Mouse (Mus musculus): ENCODE results near the gene Lime1.

Gene Lime1

GRCm38 (mm10) chr2:181379778-181380177 lies at the start of gene Lime1:
Gene Lime1, plus strand, starts transcription at chr2:181380078.
- in situ Hi-C loops (cut with MboI, MseI): no loop called here

- in situ Hi-C loops (cut with MboI, MseI): no loop called here
Measured at GRCm38 (mm10) chr2:181332542-181332941, 47.3 kb upstream of the Lime1 start.

GRCm38 (mm10) chr2:181334023-181334422 lies 45.9 kb upstream of the Lime1 start:
- in situ Hi-C loops (cut with MboI, MseI): no loop called here

- in situ Hi-C loops (cut with MboI, MseI): no loop called here
Measured at GRCm38 (mm10) chr2:181340426-181340825, 39.5 kb upstream of the Lime1 start.

- in situ Hi-C loops (cut with MboI, MseI): no loop called here
Measured at GRCm38 (mm10) chr2:181342766-181343165, 37.1 kb upstream of the Lime1 start.

- in situ Hi-C loops (cut with MboI, MseI): no loop called here
Measured at GRCm38 (mm10) chr2:181356780-181357179, 23.1 kb upstream of the Lime1 start.

GRCm38 (mm10) chr2:181363946-181364345 lies 15.9 kb upstream of the Lime1 start:
- in situ Hi-C loops (cut with MboI, MseI): loop anchor here (5.0 kb wide), 1 partner anchor 37 kb away; no protein-coding TSS in a partner anchor

- in situ Hi-C loops (cut with MboI, MseI): loop anchor here (5.0 kb wide), 1 partner anchor 37 kb away; no protein-coding TSS in a partner anchor
Measured at GRCm38 (mm10) chr2:181364487-181364859, 15.4 kb upstream of the Lime1 start.

- in situ Hi-C loops (cut with MboI, MseI): loop anchor here (5.0 kb wide), 1 partner anchor 38 kb away; no protein-coding TSS in a partner anchor
Measured at GRCm38 (mm10) chr2:181364860-181365596, 14.8 kb upstream of the Lime1 start, which contains the start of the genes Zgpat and Arfrp1. Gene Zgpat, plus strand, starts transcription at chr2:181364928. Gene Arfrp1, minus strand, starts transcription at chr2:181365404.

- in situ Hi-C loops (cut with MboI, MseI): no loop called here
Measured at GRCm38 (mm10) chr2:181365655-181366075, 14.2 kb upstream of the Lime1 start.

- in situ Hi-C loops (cut with MboI, MseI): no loop called here
Measured at GRCm38 (mm10) chr2:181370001-181370400, 9.9 kb upstream of the Lime1 start.

GRCm38 (mm10) chr2:181375787-181376186 lies 4.1 kb upstream of the Lime1 start:
- in situ Hi-C loops (cut with MboI, MseI): no loop called here

GRCm38 (mm10) chr2:181377230-181377629 lies 2.6 kb upstream of the Lime1 start:
- in situ Hi-C loops (cut with MboI, MseI): no loop called here

- in situ Hi-C loops (cut with MboI, MseI): no loop called here
Measured at GRCm38 (mm10) chr2:181378701-181379100, 1.2 kb upstream of the Lime1 start.

- in situ Hi-C loops (cut with MboI, MseI): no loop called here
Measured at GRCm38 (mm10) chr2:181380251-181380650, 373 bp downstream of the Lime1 start.

GRCm38 (mm10) chr2:181381107-181381506 lies 1.2 kb downstream of the Lime1 start:
- in situ Hi-C loops (cut with MboI, MseI): no loop called here

GRCm38 (mm10) chr2:181381631-181382306 lies 1.9 kb downstream of the Lime1 start:
- in situ Hi-C loops (cut with MboI, MseI): no loop called here

- in situ Hi-C loops (cut with MboI, MseI): no loop called here
Measured at GRCm38 (mm10) chr2:181384463-181384862, 4.6 kb downstream of the Lime1 start.

- in situ Hi-C loops (cut with MboI, MseI): no loop called here
Measured at GRCm38 (mm10) chr2:181384919-181385391, 5.1 kb downstream of the Lime1 start.

- in situ Hi-C loops (cut with MboI, MseI): no loop called here
Measured at GRCm38 (mm10) chr2:181385885-181386284, 6.0 kb downstream of the Lime1 start.

- in situ Hi-C loops (cut with MboI, MseI): no loop called here
Measured at GRCm38 (mm10) chr2:181386663-181387210, 6.9 kb downstream of the Lime1 start.
